Mouse (Mus musculus) cerebellum, postnatal 36 days (tissue): ENCODE measurements around the gene Gcgr.
"Not testable (repeated sequence)": the region's sequence is repeated elsewhere in the genome, so short reads cannot be mapped to it uniquely, and the experiment has no call there.

Source experiments
- DNase-seq, 2 experiments: peaks; one replicate each; pipeline ENCODE4 v3.0.0; 2021 to 2022; ENCODE audit warnings: mixed read lengths in 2 of 2

Gcgr gene

DNA sequence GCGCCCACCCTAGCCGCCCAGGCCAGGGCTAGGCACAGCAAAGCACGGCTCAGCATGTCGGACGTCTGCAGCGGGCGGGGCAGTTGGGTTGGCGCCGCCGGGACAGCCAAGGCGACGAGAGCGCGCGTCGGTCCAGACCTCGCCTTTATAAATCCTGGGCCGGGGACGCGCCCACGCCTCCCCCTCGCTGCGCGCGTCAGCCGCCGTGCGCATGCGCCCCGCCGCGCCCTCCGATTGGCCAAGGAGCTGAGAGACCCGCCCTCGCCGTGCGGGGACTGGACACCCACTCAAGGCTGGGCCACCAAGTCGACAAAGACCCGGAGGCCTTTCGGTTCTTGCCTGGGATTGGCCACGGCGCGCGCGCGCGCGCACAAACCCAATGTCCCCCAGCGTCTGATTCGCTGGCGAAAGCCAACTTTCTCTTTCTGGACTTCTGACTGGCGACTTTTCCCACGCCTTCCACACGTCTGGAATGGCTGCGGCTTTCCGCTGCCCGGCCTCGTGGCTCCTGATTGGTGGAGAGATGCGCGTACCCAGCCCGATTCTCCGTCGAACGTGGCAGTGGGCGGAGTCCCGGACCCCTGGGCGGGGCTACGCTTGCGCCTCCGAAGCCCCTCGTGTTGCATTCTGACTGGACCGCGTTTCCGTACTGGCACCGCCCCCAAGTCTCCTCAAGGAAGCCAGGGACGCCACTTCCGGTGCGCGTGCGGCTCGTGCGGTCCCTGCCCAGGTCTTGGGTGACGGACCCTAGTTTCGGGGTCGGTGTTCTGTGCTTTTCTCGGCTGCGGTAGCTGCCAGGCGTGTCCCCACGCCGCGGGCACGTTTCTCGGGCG is 42.5 kb downstream of the Gcgr start, which contains the start of gene P4hb:
Gene P4hb (minus strand): TSS at position 502 of the 833 bp plus-strand sequence.
- DNase-seq, result peak; percentile 99 to 100

DNA sequence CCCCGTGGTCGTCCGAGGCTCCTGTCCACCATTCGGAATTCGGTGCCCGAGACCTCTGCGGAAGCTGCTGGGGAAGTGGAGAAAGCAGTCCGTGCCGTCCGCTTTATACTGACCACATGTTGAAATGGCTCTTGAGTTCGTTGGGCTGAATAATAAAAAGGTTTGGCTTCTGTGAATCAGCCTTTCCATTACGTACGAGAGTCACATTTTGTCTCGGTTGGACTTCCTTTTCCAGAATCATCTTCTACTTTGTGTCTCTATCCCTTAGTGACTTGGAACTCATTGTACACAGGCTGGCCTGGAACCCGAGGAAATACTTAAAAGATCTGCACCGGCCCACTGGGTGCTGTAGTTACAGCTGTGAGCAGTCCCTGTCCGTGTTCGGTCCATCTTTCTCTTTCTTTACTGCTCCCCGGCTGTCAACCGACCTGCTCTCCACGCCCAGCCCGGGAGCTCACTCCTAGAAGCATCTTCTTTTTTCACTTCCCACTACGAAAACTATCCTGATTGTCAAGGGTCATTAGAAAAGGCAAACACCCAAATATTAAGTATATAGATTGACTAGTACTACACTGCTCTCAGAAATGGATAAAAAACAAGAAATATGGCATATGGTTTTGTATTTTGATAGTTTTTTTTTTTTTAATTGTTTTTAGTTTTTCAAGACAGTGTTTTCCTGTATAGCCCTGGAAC is 43.2 kb downstream of the Gcgr start:
- DNase-seq, result no peak

DNA sequence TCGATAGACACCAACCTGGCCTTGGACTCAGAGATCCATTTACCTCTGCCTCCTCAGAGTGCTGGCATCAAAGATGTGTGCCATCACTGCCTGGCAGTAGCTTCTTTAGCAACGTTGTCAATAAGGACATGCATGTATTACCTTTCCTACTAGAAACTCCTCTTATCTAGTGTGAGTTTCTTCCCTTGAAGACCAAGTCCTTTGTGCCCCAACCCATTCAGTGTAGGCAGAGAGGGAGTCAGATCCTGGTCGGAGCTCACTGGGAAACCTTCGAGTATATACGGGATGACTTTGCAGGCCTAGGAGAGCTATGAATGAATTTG is 43.7 kb downstream of the Gcgr start:
- no peak for DNase-seq

DNA sequence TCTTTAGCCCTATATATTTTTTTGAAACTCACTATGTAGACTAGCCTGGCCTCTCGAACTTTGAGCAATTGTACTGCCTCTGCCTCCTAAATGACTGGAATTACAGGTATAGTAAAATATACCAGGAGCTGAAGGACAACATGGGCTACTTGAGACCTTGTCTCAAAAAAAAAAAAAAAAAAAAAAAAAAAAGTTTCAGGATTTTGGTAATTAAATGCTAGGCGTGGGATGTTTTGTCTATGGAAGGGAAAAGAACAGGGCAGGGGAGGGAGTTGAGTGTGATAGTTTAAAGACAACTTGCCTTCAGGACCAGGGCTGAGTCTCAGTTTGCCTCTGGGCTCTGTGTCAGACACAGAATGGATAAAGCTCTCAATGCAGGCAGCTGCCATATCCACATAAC is 44.5 kb downstream of the Gcgr start:
- DNase-seq, result no peak

DNA sequence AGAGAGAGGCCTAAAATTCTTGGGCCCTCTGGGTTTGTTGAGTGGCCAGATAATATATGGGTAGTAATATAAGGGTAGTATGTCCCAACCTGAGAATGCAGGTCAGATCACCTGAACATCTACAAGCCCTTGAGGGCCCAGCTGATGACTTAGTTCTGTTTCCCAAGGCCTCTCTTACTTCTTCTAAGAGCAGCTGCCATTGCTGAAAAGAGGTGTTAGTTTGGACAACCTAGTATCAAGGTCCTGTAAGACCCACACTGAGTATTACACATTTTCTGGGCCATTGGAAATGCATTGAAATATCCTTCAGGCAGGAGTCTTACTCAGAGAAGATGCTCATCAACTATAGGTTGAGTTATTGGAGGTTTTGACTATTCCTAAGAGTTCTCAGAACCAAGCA is 45.4 kb downstream of the Gcgr start:
- DNase-seq, result no peak

DNA sequence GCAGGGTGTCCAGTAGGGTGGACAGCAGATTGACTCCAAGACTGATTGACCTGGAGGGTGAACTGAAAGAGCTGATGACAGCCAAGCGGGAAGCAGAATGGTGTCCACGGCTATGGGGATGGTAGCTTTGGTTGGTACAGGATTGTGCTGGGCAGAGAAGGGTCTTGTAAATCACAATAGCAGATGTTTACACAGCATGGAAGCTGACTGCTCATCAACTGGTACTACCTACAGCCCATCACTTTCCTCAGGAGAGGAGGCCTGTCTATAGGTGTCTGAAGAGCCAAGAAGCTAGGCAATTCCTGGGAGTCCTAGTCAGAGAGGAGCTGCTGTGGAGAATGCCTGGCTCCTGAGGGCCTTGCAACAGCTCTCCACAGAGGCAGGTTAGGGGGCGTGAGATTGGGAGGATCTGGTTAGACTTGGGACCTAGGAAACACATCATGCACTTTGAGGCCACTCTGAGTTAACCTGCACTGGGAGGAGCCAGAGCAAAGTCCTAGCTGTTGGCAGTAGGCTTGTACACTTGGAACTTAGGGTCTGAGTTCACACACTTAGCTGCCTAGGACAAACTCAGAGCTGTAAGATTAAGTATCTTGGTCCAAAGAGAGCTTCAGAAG is 46.0 kb downstream of the Gcgr start:
- no peak for DNase-seq

DNA sequence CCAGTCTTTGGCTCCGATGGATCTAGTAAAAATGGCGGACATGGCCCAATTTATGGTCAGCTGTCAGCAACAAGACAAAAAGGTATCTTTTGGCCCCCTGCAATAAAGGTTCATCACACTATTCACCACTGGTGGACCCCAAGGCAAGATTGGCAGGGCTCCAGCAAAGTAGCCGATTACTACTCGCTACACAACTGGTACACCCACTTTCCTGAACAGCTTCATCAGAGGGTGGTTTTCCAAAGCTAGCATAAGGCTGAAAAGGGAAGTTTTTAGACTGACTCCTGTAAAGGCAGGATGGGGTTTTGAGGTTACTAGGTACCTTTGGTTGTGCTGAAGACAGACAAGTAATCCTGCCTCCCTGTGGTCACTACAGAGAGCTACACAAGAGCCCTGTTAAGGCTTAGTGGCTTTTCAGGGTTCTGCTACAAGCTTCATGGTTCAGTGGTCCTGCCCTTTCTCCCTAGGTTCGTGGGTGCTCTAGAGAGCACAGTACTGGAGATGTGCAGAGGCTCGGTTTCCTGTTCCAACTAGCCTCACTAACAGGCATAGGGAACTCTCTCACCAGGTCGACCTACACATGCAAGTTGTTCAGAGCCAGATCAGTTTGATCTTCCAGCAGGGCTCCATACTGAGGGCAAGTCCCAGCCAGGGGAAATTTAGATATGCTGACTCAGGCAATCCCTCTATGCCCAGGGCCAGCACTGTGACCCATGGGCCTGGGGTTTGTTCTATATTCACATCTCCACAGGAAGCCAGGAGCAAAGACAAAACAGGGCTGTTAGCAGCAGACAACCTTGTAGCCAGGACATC is 46.9 kb downstream of the Gcgr start:
- DNase-seq, result peak; percentile 12 to 28

DNA sequence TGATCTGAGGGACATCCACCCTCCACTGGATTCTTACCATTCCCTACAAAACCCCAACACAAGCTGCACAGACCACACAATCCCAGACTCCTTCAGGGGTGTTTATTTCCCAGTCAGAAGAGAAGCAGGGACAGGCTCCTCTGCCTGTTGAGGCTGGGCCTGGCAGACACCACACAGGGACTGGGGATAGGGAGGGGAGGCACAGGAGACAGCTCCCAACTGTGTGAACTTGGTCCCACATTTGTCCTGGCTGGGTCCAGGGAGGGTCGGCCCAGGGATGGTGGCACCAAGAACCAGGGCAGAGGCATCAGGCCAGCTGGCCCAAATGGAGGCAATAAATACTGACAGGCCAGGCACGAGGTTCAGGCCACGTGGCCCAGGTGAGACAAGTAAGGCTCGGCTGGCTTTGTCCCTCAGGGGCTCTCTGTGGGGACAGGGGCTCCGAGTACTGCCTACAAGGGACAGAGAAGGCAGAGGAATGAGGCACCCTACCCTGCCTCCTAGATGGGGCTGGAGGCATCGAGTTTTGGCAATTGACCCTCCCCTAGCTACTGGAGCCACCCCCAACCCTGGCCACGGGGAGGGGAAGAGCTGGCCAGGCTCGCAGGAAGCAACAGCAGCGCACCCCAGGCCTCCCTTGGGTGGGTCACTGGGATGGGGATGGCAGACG is 47.7 kb downstream of the Gcgr start:
- DNase-seq, result peak in 1 of 2 experiments; percentile 10

DNA sequence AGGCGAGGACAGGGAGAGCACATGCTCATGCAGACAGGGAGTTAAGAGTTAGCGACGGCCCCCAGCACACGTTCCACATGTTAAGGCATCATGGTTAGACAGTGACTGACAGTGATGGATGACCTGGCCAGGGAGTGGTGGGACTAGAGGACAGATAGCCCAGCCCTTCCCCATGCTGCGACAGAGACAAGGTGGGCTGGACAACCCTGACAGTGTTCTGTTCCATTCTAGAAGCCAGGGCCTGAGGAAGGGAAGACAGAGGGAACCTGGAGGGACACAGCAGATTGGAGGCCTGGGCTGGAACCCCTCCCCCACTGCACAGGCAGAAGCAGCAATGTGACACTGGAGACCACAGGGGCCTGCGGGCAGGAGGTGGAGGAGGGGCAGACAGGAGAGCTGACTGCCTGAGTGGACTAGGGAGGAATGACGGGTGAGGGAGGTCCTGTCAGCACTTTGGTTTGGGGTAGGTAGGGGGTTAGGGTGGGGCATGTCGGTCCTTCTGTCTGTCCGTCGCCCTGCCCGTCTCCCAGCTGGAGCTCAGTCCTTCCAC is 48.3 kb downstream of the Gcgr start:
- peak in 1 of 2 experiments; percentile 16 for DNase-seq

DNA sequence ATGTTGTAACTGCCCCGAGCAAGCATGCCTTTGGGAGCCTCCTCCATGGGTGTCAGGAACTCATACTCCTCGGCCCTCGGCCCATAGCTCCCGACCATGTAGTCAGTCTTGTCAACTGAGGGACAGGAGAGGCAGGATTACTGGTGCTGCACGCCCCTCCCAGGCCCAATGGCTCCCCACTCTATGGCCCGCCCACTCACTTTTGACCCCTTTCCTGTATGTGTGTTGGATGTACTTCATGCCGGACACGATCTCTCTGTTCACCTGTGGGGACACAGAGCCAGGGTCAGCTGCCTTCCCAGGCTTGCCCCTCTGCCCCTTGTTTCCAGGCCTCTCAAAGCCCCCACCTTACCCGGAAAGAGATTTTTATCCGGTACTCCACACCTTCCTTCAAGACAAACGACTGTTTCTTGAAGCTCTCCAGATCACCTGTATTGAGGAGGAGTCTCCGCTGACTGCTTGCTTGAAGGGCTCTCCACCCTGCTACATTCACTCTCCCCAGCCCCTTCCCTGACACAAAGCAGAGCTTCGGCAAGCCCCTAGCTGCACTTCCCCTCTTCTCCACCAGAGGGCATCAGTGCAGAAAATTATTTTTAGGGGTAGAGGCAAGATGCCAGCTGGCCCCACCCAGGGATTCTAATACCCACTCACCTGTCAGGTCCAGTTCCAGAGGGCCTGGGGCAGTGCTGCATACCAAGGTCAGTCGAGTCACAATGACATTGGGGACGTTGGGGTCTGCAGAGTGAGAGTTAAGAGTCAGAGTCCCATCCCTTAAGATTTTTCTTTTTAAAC is 49.0 kb downstream of the Gcgr start:
- DNase-seq, result peak; percentile 76 to 79

DNA sequence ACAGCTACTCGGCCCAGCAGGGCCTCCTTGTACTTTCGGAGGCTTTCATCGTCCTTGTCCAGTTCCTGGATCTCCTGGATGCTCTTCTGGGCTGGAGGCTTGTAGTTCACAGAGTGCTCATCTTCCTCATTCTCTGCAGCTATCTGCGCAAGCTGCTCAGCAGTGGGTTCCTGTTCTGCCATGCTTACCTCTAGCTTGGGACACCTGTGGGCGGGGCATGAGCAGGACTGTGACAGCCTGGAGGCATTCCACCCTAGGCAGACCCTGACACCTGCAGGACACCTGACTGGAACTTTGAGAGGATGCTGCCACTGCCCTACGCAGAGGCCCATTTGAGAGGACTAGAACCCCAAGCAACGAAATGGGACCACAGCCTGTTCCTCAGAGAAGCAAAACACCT is 49.7 kb downstream of the Gcgr start:
- peak; percentile 20 to 25 for DNase-seq

DNA sequence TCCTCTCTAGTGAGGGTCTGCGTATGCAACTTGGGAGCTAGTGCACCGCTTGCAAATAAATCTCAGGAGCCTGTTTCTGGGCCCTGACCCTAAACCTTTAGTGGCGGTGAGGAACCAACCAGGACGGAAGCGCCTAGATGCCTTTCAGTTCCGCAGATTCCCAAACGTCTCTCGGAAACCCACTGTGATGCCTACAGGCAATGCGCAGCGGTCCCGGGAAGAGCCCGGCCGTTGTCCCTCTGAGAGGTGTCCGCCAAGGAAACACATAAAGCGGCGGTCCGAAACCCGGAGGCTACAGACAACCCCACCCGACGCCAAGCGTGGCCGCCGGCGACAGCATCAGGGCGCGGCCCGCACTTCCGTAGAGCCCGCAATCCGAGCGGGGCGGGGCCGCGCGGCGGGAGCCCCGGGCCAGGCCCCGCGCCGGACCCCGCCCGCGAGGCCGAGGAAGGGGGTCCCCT is 50.4 kb downstream of the Gcgr start:
- peak; percentile 45 to 46 for DNase-seq

DNA sequence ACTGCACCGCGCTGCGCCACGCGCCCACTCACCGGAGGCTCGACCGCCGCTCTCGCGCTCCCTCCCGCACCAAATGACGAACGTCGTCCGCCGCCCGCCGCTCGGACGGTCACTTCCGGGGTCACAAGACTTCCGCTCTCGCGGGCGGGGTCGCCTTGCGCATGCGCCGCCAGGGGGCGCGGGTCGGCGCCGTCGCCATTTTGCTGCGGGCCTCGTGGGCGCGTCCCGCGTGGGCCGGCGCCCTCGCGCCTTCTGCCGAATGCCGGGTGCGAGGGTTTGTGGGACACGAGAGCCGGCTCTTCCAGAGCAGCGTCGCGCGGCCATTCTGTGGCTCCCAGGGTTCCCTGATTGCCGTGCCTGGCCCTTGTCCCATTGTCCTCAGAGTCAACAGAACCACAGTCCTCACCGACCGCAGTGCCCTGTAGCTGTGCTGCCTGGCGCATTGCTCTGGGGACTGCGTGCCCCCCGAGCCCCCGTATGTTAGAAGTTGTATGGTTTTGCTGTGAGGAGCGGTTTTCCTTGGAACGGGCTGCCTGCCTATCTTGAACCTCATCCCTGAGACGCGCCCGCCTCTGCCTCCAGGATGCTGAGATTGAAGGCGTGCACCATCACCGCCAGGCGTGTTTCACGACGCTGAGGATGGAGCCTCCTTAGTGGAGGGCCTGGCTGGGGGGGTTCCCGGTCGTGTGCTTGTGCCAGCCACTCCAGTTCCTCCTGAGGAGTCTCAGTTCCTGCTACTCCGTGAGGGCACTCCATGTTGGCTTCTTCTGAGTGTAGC is 51.2 kb downstream of the Gcgr start, which contains the start of gene Arhgdia:
Gene Arhgdia (minus strand): TSS at position 135 of the 778 bp plus-strand sequence.
- peak; percentile 85 to 91 for DNase-seq

DNA sequence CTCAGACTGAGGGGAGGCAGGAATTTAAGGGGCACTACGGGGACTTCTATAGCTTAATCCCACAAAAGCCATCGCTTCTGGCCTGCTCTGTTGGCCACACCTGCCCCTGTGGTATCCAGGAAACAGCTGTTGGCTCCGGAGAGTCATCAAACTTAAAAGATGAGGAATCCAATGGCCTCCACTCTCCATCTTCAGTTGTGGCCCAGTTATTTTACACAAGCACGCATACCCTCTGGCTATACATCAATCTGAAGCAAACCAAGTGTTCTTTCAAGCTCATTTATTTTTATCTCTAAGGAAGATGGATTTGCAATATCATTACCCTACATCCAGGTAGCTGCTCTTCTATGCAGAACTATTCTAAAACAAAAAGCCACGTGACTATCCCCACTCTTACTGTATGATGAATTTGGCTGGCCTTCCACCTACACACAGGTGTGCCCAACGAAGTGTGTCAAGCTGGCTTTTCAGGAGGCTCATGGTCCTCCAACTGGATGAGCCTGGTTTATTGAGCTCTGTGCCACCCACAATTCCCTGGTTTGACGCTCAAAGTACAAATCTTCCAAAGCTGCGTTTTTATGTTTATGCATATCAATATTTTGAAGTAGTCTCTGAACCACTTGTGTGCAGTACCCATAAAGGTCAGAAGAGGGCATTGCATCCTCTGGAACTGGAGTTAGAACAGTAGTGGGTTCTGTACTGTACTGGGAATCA is 51.9 kb downstream of the Gcgr start:
- peak in 1 of 2 experiments; percentile 45 for DNase-seq

DNA sequence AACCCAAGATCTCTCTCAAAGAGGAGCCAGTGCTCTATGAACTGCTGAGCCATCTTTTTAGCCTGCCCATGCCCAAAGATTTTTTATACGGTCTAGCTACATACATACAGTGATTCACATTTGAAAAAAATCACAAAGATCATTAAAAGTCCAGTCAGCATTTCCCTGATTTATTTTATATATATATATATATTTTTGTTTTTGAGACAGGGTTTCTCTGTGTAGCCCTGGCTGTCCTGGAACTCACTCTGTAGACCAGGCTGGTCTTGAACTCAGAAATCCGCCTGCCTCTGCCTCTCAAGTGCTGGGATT is 52.4 kb downstream of the Gcgr start:
- DNase-seq, result not testable (repeated sequence)

DNA sequence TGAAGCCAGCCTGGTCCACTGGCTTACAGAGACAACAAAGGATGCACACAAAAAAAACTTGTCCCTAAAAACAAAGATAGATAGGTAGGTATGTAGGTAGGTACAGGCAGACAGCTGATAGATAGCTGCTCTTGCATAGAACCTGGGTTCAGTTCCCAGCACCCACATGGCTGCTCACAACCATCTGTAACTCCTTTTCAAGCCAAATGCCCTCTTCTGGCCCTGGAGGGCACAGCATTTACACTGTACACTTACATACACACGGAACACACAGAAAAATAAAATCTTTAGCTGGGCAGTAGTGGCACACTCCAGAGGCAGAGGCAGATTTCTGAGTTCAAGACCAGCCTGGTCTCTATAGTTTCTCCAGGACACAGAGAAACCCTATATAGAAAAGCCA is 53.4 kb downstream of the Gcgr start:
- no peak for DNase-seq

DNA sequence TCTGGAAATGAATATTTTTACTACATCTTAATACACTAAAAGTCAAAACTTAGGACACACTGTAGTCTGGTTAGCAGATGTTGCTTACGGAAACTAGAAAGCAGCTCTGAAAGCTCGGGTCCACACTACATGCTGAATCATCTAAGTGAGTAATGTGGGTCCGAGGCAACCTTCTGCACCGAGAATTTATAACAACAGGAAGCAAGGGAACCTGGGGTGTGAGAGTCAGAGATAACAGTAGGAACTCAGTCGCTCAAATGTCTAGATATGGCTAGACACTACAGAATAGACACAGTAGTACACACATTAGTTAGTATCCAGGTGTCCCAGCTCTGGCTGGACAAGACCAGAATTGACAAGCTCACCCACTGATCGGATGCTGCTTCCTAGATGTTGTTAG is 58.0 kb downstream of the Gcgr start:
- no peak for DNase-seq
